26 mouse cellular contexts compared by ENCODE assay signal in the genomic region with DNA sequence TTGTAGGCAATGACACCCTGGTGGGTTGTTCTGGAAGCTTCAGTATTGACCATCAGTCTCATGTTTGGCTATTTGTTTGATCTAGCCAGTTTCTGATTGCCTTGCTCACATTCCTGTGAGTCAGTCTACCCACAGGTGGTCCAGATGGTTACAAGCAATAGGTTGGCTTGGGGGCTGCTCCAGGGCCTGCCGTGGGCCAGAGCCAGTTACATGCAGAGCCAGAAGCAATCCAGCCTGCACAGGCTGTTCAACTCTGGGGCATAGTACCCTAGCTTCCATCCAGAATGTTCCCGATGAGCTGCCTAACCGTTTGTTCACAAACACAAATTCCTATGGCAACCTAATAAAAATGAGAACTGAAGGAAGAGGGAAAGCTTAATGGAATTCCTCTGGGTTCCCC.
A peak's percentile ranks its signal among the peaks of the same experiment; 100 is the strongest.
DNase-seq lines count a peak whose midpoint lies in the region; ATAC-seq and TF ChIP-seq lines count a peak whose summit lies in the region.
"Had no signal": no experiment of that assay in that cellular context is flagged by ENCODE, and none has a peak within 500 bp of the region (broad histone marks: within the 10 kb centered on the region; RNA-seq: fewer than 3 reads in every experiment).

No protein-coding gene starts in this region.

- no peak for ATAC-seq in limb, embryonic 11.5 days (ENCODE audit: insufficient number of reproducible peaks, low FRiP score, low TSS enrichment, low read depth)
- ATAC-seq in megakaryocyte, adult 5-6 weeks (ENCODE audit: poor library complexity, severe bottlenecking) = no peak
- ATAC-seq in hindbrain, embryonic 11.5 days (ENCODE audit: low FRiP score) = no peak
- ATAC-seq: forebrain, postnatal 0 days; liver, postnatal 0 days; lung, postnatal 0 days had no signal

- no peak for TF ChIP-seq CTCF in cerebellum, adult 2 months (IDR thresholded peaks at IDR 0.05; ENCODE audit: borderline replicate concordance, insufficient read depth, low read depth, low read length)
- TF ChIP-seq CTCF in gastrocnemius, adult 2 months (IDR thresholded peaks at IDR 0.05) = no peak

- H3K9me3 ChIP-seq in limb, embryonic 11.5 days (ENCODE audit: control insufficient read depth, low read length) = no peaks in the 10 kb centered on the region
- H3K9me3 ChIP-seq in limb, embryonic 10.5 days (replicated peaks) = no peaks in the 10 kb centered on the region
- H3K9me3 ChIP-seq in hindbrain, embryonic 11.5 days (ENCODE audit: control insufficient read depth, low read length) = no peaks in the 10 kb centered on the region
- H3K9me3 ChIP-seq: heart, embryonic 13.5 days; hindbrain, embryonic 12.5 days; kidney, embryonic 15.5 days; midbrain, embryonic 12.5 days had no signal

- H3K9ac ChIP-seq in limb, embryonic 11.5 days (ENCODE audit: low read length) = no peak overlapping the region
- no peak overlapping the region for H3K9ac ChIP-seq in hindbrain, embryonic 11.5 days (ENCODE audit: low read depth, low read length)
- H3K9ac ChIP-seq: forebrain, postnatal 0 days; heart, embryonic 13.5 days; hindbrain, embryonic 12.5 days; kidney, embryonic 15.5 days; liver, postnatal 0 days; midbrain, embryonic 12.5 days had no signal

- intact Hi-C loops in gastrocnemius, adult 2 months (cut with DNase I) = no loop called here

- no peaks in the 10 kb centered on the region for H3K36me3 ChIP-seq in limb, embryonic 11.5 days (ENCODE audit: control insufficient read depth, insufficient read depth, low read length)
- H3K36me3 ChIP-seq in limb, embryonic 10.5 days = no peaks in the 10 kb centered on the region
- no peaks in the 10 kb centered on the region for H3K36me3 ChIP-seq in hindbrain, embryonic 11.5 days (ENCODE audit: control insufficient read depth, insufficient read depth, low read length)
- H3K36me3 ChIP-seq: heart, embryonic 13.5 days; hindbrain, embryonic 12.5 days; kidney, embryonic 15.5 days; midbrain, embryonic 12.5 days had no signal

- WGBS in cerebellum, adult 2 months = 7% methylated on average over 3 of the region's 3 CpGs
- WGBS in limb, embryonic 11.5 days = 38% methylated on average over 3 of the region's 3 CpGs
- 75% methylated on average over 3 of the region's 3 CpGs for WGBS in limb, embryonic 10.5 days
- 66% methylated on average over 3 of the region's 3 CpGs for WGBS in hindbrain, embryonic 11.5 days

- no peaks in the 10 kb centered on the region for H3K27me3 ChIP-seq in cerebellum, adult 2 months (ENCODE audit: control insufficient read depth, insufficient read depth, low read length)
- H3K27me3 ChIP-seq in limb, embryonic 11.5 days (ENCODE audit: control insufficient read depth, insufficient read depth, low read length) = no peaks in the 10 kb centered on the region
- H3K27me3 ChIP-seq in limb, embryonic 10.5 days (ENCODE audit: low read depth, poor library complexity, severe bottlenecking) = no peaks in the 10 kb centered on the region
- H3K27me3 ChIP-seq in hindbrain, embryonic 11.5 days (ENCODE audit: control insufficient read depth, insufficient read depth, low read length) = no peaks in the 10 kb centered on the region
- H3K27me3 ChIP-seq: heart, embryonic 13.5 days; hindbrain, embryonic 12.5 days; midbrain, embryonic 12.5 days had no signal

- no peak overlapping the region for H3K4me2 ChIP-seq in limb, embryonic 11.5 days (ENCODE audit: low read depth, severe bottlenecking)
- H3K4me2 ChIP-seq in hindbrain, embryonic 11.5 days (replicated peaks; ENCODE audit: low read depth, low read length) = no peak overlapping the region
- H3K4me2 ChIP-seq: heart, embryonic 13.5 days; hindbrain, embryonic 12.5 days; kidney, embryonic 15.5 days; liver, embryonic 11.5 days; midbrain, embryonic 12.5 days had no signal

- H3K4me3 ChIP-seq in cerebellum, adult 2 months (replicated peaks; ENCODE audit: insufficient read depth, low read depth, low read length) = no peak overlapping the region
- H3K4me3 ChIP-seq in gastrocnemius, adult 2 months = no peak overlapping the region
- H3K4me3 ChIP-seq in limb, embryonic 11.5 days (ENCODE audit: low read depth, low read length) = no peak overlapping the region
- no peak overlapping the region for H3K4me3 ChIP-seq in limb, embryonic 10.5 days
- no peak overlapping the region for H3K4me3 ChIP-seq in hindbrain, embryonic 11.5 days (ENCODE audit: low read depth, low read length)
- H3K4me3 ChIP-seq: heart, adult 2 months; heart, embryonic 13.5 days; hindbrain, embryonic 12.5 days; kidney, embryonic 15.5 days; left cerebral cortex, adult 2 months; midbrain, embryonic 12.5 days had no signal

- H3K27ac ChIP-seq in cerebellum, adult 2 months (ENCODE audit: insufficient read depth, low read length) = no peak overlapping the region
- H3K27ac ChIP-seq in gastrocnemius, adult 2 months = no peak overlapping the region
- H3K27ac ChIP-seq in limb, embryonic 11.5 days (replicated peaks; ENCODE audit: low read depth, low read length) = no peak overlapping the region
- no peak overlapping the region for H3K27ac ChIP-seq in limb, embryonic 10.5 days
- no peak overlapping the region for H3K27ac ChIP-seq in hindbrain, embryonic 11.5 days (ENCODE audit: low read depth, low read length)
- H3K27ac ChIP-seq: heart, adult 2 months; heart, embryonic 13.5 days; hindbrain, embryonic 12.5 days; kidney, embryonic 15.5 days; left cerebral cortex, adult 2 months; macrophage; midbrain, embryonic 12.5 days; stomach, postnatal 0 days had no signal

- TF ChIP-seq POLR2A in cerebellum, adult 2 months (IDR thresholded peaks at IDR 0.05; ENCODE audit: borderline replicate concordance, insufficient read depth, low read length) = no peak

- no peaks in the 10 kb centered on the region for H3K4me1 ChIP-seq in cerebellum, adult 2 months (ENCODE audit: control insufficient read depth, insufficient read depth, low read length)
- 0 out of 2 replicates have a peak, but pooled peaks cover 4% of the 10 kb centered on the region for H3K4me1 ChIP-seq in limb, embryonic 11.5 days (ENCODE audit: control insufficient read depth, insufficient read depth, low read length)
- peaks cover 10% of the 10 kb centered on the region for H3K4me1 ChIP-seq in limb, embryonic 10.5 days
- H3K4me1 ChIP-seq in hindbrain, embryonic 11.5 days (replicated peaks; ENCODE audit: control insufficient read depth, insufficient read depth, low read length) = no peaks in the 10 kb centered on the region
- H3K4me1 ChIP-seq: hindbrain, embryonic 12.5 days; kidney, embryonic 15.5 days; midbrain, embryonic 12.5 days had no signal

- peak; percentile 13 to 43 for DNase-seq in cerebellum, adult 2 months
- DNase-seq in cerebellum, adult 8-10 months = no peak
- DNase-seq in gastrocnemius, adult 2 months = peak; percentile 26
- no peak for DNase-seq in gastrocnemius, adult 8-10 months (ENCODE audit: low spot score in 2 of 2)
- DNase-seq in limb, embryonic 11.5 days (ENCODE audit: low spot score) = peak; percentile 28
- no peak for DNase-seq in limb, embryonic 10.5 days (ENCODE audit: low spot score)
- no peak for DNase-seq in hindbrain, embryonic 11.5 days (ENCODE audit: low spot score)
- DNase-seq: adrenal gland, postnatal 25 days; forebrain, postnatal 0 days; heart, adult 2 months; heart, postnatal 14 days; kidney, adult 11 months; kidney, postnatal 36 days; liver, postnatal 0 days; thymus, adult 2 months; thymus, postnatal 4 days had no signal

Comparison
In these comparisons a context has a peak if more than half of its experiments do, and no peak if none do; other contexts are left out.
1. DNase-seq: peak in cerebellum, adult 2 months (2 of 2), gastrocnemius, adult 2 months (single experiment) and limb, embryonic 11.5 days (single experiment); none in cerebellum, adult 8-10 months (single experiment), gastrocnemius, adult 8-10 months (0 of 2), limb, embryonic 10.5 days (single experiment) and hindbrain, embryonic 11.5 days (single experiment).